Mouse (Mus musculus) liver, postnatal 0 days (tissue): ENCODE measurements around the gene Actr10.

Experiments used
- CTCF ChIP-seq: sonication (generic); IDR thresholded peaks from 2 replicates; pipeline ENCODE4 v1.5.1; 2016; ENCODE audit warnings: antibody characterized with exemption, low read depth
- EP300 ChIP-seq: IDR thresholded peaks from 2 replicates; pipeline ENCODE4 v1.6.1; 2016; ENCODE audit warnings: antibody characterized with exemption, low read depth, mild to moderate bottlenecking

- TF ChIP-seq CTCF (peak; percentile 65), EP300 (no peak)
Measured at GRCm38 (mm10) chr12:70914387-70914786, 23.3 kb upstream of the Actr10 start.
